Mouse (Mus musculus) heart, adult 11 months (tissue): Measurements from ENCODE around the gene Fcgr1.
"Not testable (repeated sequence)": the region's sequence is repeated elsewhere in the genome, so short reads cannot be mapped to it uniquely, and the experiment has no call there.

ENCODE experiments used
- DNase-seq: peaks from one replicate; pipeline ENCODE4 v3.0.0; 2022

The Fcgr1 gene

GRCm38 (mm10) chr3:96293787-96294186, at the start of gene Fcgr1:
TSS of gene Fcgr1 (minus strand) at chr3:96293969.
- peak; percentile 89 for DNase-seq

- DNase-seq, result peak; percentile 53
Measured at GRCm38 (mm10) chr3:96342652-96343051, 48.9 kb upstream of the Fcgr1 start.

- DNase-seq, result not testable (repeated sequence)
Measured at GRCm38 (mm10) chr3:96342100-96342499, 48.3 kb upstream of the Fcgr1 start.

GRCm38 (mm10) chr3:96340611-96341312, 47.0 kb upstream of the Fcgr1 start:
- peak; percentile 74 for DNase-seq

- peak; percentile 74 for DNase-seq
Measured at GRCm38 (mm10) chr3:96338849-96339480, 45.2 kb upstream of the Fcgr1 start.

GRCm38 (mm10) chr3:96338043-96338442, 44.3 kb upstream of the Fcgr1 start:
- peak; percentile 77 for DNase-seq

- peak; percentile 61 for DNase-seq
Measured at GRCm38 (mm10) chr3:96337269-96337668, 43.5 kb upstream of the Fcgr1 start.

- peak; percentile 43 for DNase-seq
Measured at GRCm38 (mm10) chr3:96336636-96337035, 42.9 kb upstream of the Fcgr1 start.

GRCm38 (mm10) chr3:96335591-96335990, 41.8 kb upstream of the Fcgr1 start:
- DNase-seq, result no peak

GRCm38 (mm10) chr3:96335163-96335550, 41.4 kb upstream of the Fcgr1 start:
- peak; percentile 5 for DNase-seq

- peak; percentile 78 for DNase-seq
Measured at GRCm38 (mm10) chr3:96334175-96335162, 40.7 kb upstream of the Fcgr1 start.

- DNase-seq, result peak; percentile 83
Measured at GRCm38 (mm10) chr3:96333396-96334174, 39.8 kb upstream of the Fcgr1 start.

- DNase-seq, result peak; percentile 87
Measured at GRCm38 (mm10) chr3:96332631-96333395, 39.0 kb upstream of the Fcgr1 start.

GRCm38 (mm10) chr3:96332000-96332399, 38.2 kb upstream of the Fcgr1 start:
- peak; percentile 69 for DNase-seq

GRCm38 (mm10) chr3:96331438-96331837, 37.7 kb upstream of the Fcgr1 start:
- peak; percentile 68 for DNase-seq

GRCm38 (mm10) chr3:96330603-96331002, 36.8 kb upstream of the Fcgr1 start:
- peak; percentile 85 for DNase-seq

- DNase-seq, result peak; percentile 58
Measured at GRCm38 (mm10) chr3:96330181-96330580, 36.4 kb upstream of the Fcgr1 start.

- DNase-seq, result peak; percentile 78
Measured at GRCm38 (mm10) chr3:96328730-96329387, 35.1 kb upstream of the Fcgr1 start.

- DNase-seq, result peak; percentile 94
Measured at GRCm38 (mm10) chr3:96328060-96328729, 34.4 kb upstream of the Fcgr1 start.

- DNase-seq, result no peak
Measured at GRCm38 (mm10) chr3:96327647-96328046, 33.9 kb upstream of the Fcgr1 start.
